Mouse (Mus musculus): ENCODE results near the gene Cacna1s. TPM values are rescaled to one million over a fixed set of nuclear protein-coding genes. Genes with fewer than 3 reads are reported as not detected.
A peak's percentile ranks its signal among the peaks of the same experiment; 100 is the strongest.

Cacna1s gene
- total and polyA plus RNA-seq, 2 experiments from 2014 or later = 1.1 TPM

GRCm38 (mm10) chr1:136135046-136135445, 82.5 kb downstream of the Cacna1s start:
- Histone ChIP-seq H3K9ac (no peak overlapping the region), H3K4me3 (ENCODE audit: low read depth, low read length) (no peak overlapping the region), H3K4me1 (ENCODE audit: insufficient read depth) (peaks cover 57% of the 10 kb centered on the region), H3K9me3 (ENCODE audit: low read length) (no peaks in the 10 kb centered on the region), H3K36me3 (ENCODE audit: insufficient read depth) (no peaks in the 10 kb centered on the region), H3K27ac (ENCODE audit: low read depth, low read length) (no peak overlapping the region), H3K27me3 (ENCODE audit: insufficient read depth, low read length) (no peaks in the 10 kb centered on the region), H3K4me2 (ENCODE audit: low read depth) (peak overlapping the region; percentile 81)
- ATAC-seq (no peak), DNase-seq (no peak)
- TF ChIP-seq CTCF (IDR thresholded peaks at IDR 0.05; ENCODE audit: low read depth) = no peak
- WGBS = 57% methylated on average over 1 of the region's 1 CpGs

DNA sequence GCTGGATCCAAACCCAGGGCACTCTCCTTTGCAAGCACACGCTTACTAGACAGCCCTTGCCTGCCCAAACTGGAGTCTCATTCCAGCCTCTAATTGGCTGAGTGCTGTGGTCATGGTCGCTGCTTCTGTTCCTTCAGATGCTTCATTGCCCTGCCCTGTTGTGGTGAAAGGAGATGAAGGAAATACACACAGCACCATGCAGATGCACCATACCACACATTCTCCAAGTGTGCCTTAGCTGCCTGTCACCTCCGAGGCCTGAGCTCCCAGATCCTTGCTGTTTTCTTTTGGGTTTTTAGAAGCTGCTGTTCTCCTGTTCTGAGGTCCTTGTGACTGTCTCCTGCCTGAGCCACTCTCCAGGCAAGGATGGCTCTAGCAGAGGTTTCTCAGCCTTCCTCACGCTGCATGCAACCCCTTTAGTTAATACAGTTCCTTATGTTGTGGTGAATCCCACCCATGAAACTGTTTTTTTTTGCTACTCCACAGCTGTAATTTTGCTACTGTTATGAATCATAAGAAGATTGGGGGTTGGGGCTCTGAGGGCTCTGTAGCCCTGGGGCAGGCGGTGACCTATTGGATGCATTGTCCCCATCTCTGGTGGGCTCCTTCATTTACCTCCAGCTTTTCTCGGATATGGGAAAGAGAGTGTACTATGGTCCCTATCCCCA, 83.4 kb downstream of the Cacna1s start:
- H3K9ac ChIP-seq = 0 out of 2 replicates have a peak overlapping the region, but pooled peaks have one; percentile 1
- TF ChIP-seq CTCF (IDR thresholded peaks at IDR 0.05; ENCODE audit: low read depth) = no peak
- H3K27me3 ChIP-seq (ENCODE audit: insufficient read depth, low read length) = no peaks in the 10 kb centered on the region
- no peak for ATAC-seq
- H3K4me1 ChIP-seq (ENCODE audit: insufficient read depth) = peaks cover 63% of the 10 kb centered on the region
- WGBS = 61% methylated on average over 6 of the region's 6 CpGs
- no peak for DNase-seq
- H3K4me3 ChIP-seq (ENCODE audit: low read depth, low read length) = no peak overlapping the region
- peak overlapping the region; percentile 26 for H3K4me2 ChIP-seq (ENCODE audit: low read depth)
- H3K27ac ChIP-seq (ENCODE audit: low read depth, low read length) = no peak overlapping the region
- H3K9me3 ChIP-seq (ENCODE audit: low read length) = no peaks in the 10 kb centered on the region
- no peaks in the 10 kb centered on the region for H3K36me3 ChIP-seq (ENCODE audit: insufficient read depth)

- no peak overlapping the region; the same call in 1 of the 2 replicates for H3K27ac ChIP-seq (ENCODE audit: low read depth, low read length)
- no peak for ATAC-seq
- no peak for DNase-seq
Measured at GRCm38 (mm10) chr1:136136547-136136946, 84.0 kb downstream of the Cacna1s start.

GRCm38 (mm10) chr1:136137071-136137531, 84.6 kb downstream of the Cacna1s start:
- DNase-seq (no peak), ATAC-seq (no peak)
- WGBS = 38% methylated on average over 7 of the region's 7 CpGs
- H3K36me3 ChIP-seq (ENCODE audit: insufficient read depth) = no peaks in the 10 kb centered on the region
- peaks cover 74% of the 10 kb centered on the region for H3K4me1 ChIP-seq (ENCODE audit: insufficient read depth)
- peak overlapping the region; percentile 22 for H3K4me2 ChIP-seq (ENCODE audit: low read depth)
- TF ChIP-seq CTCF (IDR thresholded peaks at IDR 0.05; ENCODE audit: low read depth) = no peak
- H3K4me3 ChIP-seq (ENCODE audit: low read depth, low read length) = no peak overlapping the region
- H3K27me3 ChIP-seq (ENCODE audit: insufficient read depth, low read length) = no peaks in the 10 kb centered on the region
- H3K27ac ChIP-seq (ENCODE audit: low read depth, low read length) = peak overlapping the region; percentile 58
- peak overlapping the region; percentile 14; the same call in 1 of the 2 replicates for H3K9ac ChIP-seq
- no peaks in the 10 kb centered on the region for H3K9me3 ChIP-seq (ENCODE audit: low read length)

More at GRCm38 (mm10) chr1:136136547-136136946, 84.0 kb downstream of the Cacna1s start:
- Histone ChIP-seq H3K4me1 (ENCODE audit: insufficient read depth) (peaks cover 69% of the 10 kb centered on the region), H3K4me3 (ENCODE audit: low read depth, low read length) (no peak overlapping the region), H3K9ac (no peak overlapping the region), H3K27me3 (ENCODE audit: insufficient read depth, low read length) (no peaks in the 10 kb centered on the region), H3K36me3 (ENCODE audit: insufficient read depth) (no peaks in the 10 kb centered on the region), H3K4me2 (ENCODE audit: low read depth) (peak overlapping the region; percentile 22; the same call in 1 of the 2 replicates), H3K9me3 (ENCODE audit: low read length) (no peaks in the 10 kb centered on the region)
- no peak for TF ChIP-seq CTCF (IDR thresholded peaks at IDR 0.05; ENCODE audit: low read depth)
- WGBS = 66% methylated on average over 4 of the region's 4 CpGs

GRCm38 (mm10) chr1:136137575-136137974, 85.0 kb downstream of the Cacna1s start:
- Histone ChIP-seq H3K36me3 (ENCODE audit: insufficient read depth) (no peaks in the 10 kb centered on the region), H3K4me3 (ENCODE audit: low read depth, low read length) (no peak overlapping the region), H3K27ac (ENCODE audit: low read depth, low read length) (peak overlapping the region; percentile 58), H3K4me2 (ENCODE audit: low read depth) (peak overlapping the region; percentile 22), H3K9ac (peak overlapping the region; percentile 14; the same call in 1 of the 2 replicates), H3K4me1 (ENCODE audit: insufficient read depth) (peaks cover 79% of the 10 kb centered on the region), H3K27me3 (ENCODE audit: insufficient read depth, low read length) (no peaks in the 10 kb centered on the region), H3K9me3 (ENCODE audit: low read length) (no peaks in the 10 kb centered on the region)
- peak; percentile 86 for DNase-seq
- TF ChIP-seq CTCF (IDR thresholded peaks at IDR 0.05; ENCODE audit: low read depth) = no peak
- 0% methylated on average over 4 of the region's 4 CpGs for WGBS
- peak; percentile 36 for ATAC-seq

DNA sequence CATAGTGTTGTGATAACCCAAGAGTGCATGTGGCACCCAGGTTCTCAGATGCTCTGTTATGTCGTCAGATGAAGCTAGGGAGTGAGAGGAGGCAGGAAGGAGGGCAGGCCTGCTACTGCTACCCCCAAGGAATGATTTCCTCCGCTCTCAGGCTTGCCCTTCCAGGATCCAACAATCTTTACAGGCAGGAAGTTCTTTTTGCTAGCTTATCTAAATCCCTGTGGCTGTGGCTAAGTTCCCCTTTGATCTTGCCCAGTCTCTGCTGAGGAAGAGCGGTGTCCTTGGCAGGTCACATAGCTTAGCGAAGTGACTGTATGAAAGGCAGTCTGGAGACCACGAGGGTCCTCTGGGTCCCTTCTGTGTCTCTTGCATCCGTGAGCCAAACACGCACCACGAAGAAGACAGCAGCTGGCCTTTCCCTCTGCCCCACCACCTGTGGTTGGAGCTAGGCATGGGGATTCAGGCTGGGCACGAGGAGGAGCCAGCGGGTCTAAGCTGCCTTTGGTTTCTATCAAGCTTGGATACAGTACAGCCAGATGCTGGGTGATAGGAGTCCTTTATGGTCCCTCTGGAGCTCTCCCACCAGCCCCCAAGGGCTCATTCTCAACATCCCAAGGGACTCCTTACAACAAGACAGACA, 85.8 kb downstream of the Cacna1s start:
- ATAC-seq (no peak), DNase-seq (no peak)
- WGBS = 48% methylated on average over 10 of the region's 10 CpGs
- Histone ChIP-seq H3K4me2 (ENCODE audit: low read depth) (peak overlapping the region; percentile 22), H3K27me3 (ENCODE audit: insufficient read depth, low read length) (no peaks in the 10 kb centered on the region), H3K27ac (ENCODE audit: low read depth, low read length) (peak overlapping the region; percentile 58), H3K9ac (0 out of 2 replicates have a peak overlapping the region, but pooled peaks have one; percentile 6), H3K4me1 (ENCODE audit: insufficient read depth) (peaks cover 86% of the 10 kb centered on the region), H3K4me3 (ENCODE audit: low read depth, low read length) (no peak overlapping the region), H3K9me3 (ENCODE audit: low read length) (no peaks in the 10 kb centered on the region), H3K36me3 (ENCODE audit: insufficient read depth) (no peaks in the 10 kb centered on the region)
- TF ChIP-seq CTCF (IDR thresholded peaks at IDR 0.05; ENCODE audit: low read depth) = no peak
